Mouse (Mus musculus): ENCODE data around the gene Smyd4. TPM values are rescaled to one million over a fixed set of nuclear protein-coding genes. Genes with fewer than 3 reads are reported as not detected.

The Smyd4 gene
- polyA plus RNA-seq (2012; rRNA removed), result 1.9 TPM in 2 replicates

DNA sequence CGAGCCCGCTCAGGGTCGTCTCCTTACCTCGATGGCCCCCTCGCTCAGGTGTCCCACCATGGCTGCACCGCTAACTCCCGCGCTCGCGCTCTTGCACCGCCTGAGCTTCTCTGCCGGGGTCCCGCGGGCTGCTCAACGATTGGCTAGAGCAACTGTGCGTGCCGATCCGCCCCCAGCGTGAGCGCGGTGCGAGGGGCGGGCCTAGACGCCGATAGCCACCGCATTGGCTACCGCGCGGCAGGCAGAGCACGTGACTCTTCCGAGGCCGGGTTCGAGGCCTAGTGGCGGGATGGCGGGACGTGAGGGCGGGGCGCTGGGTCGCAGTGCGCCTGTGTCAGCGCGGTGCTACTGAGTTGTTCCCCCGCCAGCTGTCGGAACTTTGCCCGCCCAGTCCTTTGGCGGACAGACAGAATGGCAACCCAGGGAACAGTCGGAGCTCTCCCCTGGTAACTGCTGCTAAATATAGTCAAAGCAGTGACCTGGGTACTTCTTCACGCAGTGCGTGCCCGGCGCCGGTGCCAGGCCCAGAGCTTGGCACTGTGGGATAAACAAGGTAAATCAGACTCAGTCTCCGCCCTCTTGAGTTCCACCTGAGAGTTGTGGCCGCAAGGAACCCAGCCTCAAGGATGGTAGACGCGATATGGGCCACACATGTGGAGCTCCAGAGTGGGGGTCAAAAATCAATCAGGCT is at the start of gene Smyd4, which contains the start of gene Rpa1:
Smyd4 (plus strand) TSS at position 235 of the 691 bp plus-strand sequence.
Rpa1 (minus strand) TSS at position 126 of the 691 bp plus-strand sequence.

DNA sequence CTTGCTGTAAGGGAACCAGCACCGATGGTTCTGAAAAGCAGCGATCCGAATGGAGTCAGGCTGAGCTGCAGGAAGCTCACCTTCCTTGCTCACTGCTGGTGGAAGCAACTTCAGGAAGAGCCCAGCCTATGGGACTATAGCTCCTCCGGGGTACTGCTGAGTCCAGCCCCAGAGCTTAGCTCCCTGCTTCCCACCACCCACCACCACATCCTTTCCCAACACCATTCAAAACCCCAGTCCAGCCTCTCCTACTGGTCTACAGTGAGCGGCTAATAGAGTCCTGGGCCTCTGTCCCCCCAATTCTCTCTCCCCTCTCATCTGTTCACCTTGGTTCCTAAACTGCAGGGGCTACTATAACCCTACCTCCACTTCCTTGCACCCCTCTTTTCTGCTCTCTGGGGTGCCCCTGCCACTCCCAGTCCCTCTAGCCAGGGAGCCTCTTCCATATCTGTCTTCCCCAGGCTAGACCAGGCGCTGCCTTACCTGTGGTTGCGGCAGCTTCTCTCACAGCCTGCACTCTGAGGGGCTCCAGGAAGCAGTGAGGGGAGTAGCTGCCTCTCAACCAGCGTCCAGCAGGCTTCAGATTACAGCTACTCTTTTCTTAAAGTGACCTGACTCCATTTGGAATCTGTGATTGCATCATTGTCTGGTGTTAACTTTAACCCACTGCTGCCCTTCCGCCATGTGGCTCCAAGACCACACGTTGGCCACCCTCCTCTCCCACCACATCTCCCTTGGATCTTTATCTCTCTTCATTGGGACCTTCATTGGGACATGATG is 74.0 kb downstream of the Smyd4 start, which contains the start of gene Serpinf1:
Serpinf1 (minus strand) TSS at position 689 of the 780 bp plus-strand sequence.

DNA sequence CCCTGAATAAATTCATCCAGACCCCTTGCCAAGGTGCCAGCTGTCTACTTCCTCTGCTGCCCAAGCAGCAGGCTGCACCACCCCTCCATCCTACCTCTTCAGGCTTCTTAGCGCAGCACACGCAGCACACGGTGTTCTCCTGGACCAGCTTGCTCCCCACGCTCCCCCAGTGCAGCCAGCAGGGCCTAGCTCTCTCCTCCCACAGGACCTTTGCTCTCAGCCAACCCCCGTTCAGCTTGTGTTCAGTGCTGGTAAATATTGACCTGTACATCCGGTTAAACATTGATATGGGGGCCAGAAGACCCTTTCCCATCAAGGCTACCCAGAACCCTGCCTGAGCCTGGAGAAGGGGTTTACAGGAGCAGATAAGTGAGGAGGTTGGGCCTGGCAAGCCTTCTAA is 91.1 kb downstream of the Smyd4 start, which contains the start of gene Serpinf2:
Serpinf2 (minus strand) TSS at position 229 of the 400 bp plus-strand sequence.

DNA sequence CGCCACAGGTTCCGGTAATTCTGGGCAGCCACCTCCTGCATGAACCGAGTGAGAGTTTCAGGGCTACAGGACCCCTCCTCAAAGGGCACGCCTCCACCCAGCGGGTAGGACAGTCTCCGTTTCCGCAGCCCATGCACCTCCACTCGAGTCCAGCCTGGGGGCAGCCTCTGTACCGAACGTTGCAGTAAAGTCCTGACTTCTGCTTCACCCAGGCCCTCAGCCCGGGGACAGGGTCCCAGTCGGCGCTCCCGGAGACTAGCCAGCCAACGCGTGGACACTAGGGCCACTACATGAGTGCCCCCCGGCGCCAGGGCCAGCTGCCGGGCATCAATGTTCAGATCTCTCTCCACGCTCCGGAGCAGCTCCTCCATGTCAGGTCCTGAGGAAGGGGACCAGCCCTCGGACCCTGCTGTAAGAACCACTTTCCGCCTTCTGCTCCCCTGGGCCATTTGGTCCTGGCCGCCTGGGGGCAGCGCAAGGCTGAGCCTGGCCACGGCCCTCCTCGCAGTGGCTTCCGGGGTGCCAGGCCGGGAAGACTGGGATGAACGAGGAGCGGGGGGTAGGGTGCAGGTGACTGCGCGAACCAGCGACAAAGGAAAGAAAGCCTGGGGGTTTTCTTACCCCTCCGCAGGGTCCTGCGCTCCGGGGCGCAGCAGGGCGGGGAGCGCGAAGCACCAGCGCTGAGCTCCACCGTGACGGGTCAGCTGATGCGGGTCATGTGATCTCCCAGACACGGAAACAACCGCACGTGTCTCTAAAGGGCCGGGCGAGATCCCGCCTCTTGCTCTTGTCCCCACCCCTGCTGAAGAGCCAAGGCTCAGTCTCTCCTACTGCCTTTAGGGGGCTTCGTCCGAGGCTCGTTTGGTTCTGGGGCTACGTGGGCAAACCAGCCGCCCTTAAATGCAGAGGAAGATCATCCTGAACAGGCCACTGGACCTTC is 106.0 kb downstream of the Smyd4 start, which contains the start of gene Wdr81:
Wdr81 (minus strand) TSS at position 727 of the 940 bp plus-strand sequence.

Other genes with a start within 250 kb of the Smyd4 start
- gene Hic1, start 178.9 kb upstream of the Smyd4 start, polyA plus RNA-seq (2012; rRNA removed), result 1.6 TPM in 2 replicates
- gene Ovca2, start 169.6 kb upstream of the Smyd4 start, polyA plus RNA-seq (2012; rRNA removed), result 6.9 and 8.4 TPM in 2 replicates
- 10.3 and 10.8 TPM in 2 replicates for gene Dph1, start 157.2 kb upstream of the Smyd4 start, polyA plus RNA-seq (2012; rRNA removed)
- 0.87 and 0.93 TPM in 2 replicates for gene Rtn4rl1, start 154.7 kb upstream of the Smyd4 start, polyA plus RNA-seq (2012; rRNA removed)
- gene Rpa1, start 109 bp upstream of the Smyd4 start, polyA plus RNA-seq (2012; rRNA removed), result 29.0 and 30.1 TPM in 2 replicates
- gene Serpinf1, start 74.3 kb downstream of the Smyd4 start, polyA plus RNA-seq (2012; rRNA removed), result 258 and 287 TPM in 2 replicates
- 893 and 902 TPM in 2 replicates for gene Serpinf2, start 91.2 kb downstream of the Smyd4 start, polyA plus RNA-seq (2012; rRNA removed)
- 10.1 and 11.8 TPM in 2 replicates for gene Wdr81, start 106.3 kb downstream of the Smyd4 start, polyA plus RNA-seq (2012; rRNA removed)
- gene Tlcd2, start 113.3 kb downstream of the Smyd4 start, polyA plus RNA-seq (2012; rRNA removed), result 11.5 and 18.6 TPM in 2 replicates
- 27.8 and 32.4 TPM in 2 replicates for gene Prpf8, start 138.4 kb downstream of the Smyd4 start, polyA plus RNA-seq (2012; rRNA removed)
- 8.7 and 9.7 TPM in 2 replicates for gene Rilp, start 161.7 kb downstream of the Smyd4 start, polyA plus RNA-seq (2012; rRNA removed)
- gene Scarf1, start 165.1 kb downstream of the Smyd4 start, polyA plus RNA-seq (2012; rRNA removed), result 4.7 and 4.8 TPM in 2 replicates
- 3.7 and 4.3 TPM in 2 replicates for gene Slc43a2, start 183.3 kb downstream of the Smyd4 start, polyA plus RNA-seq (2012; rRNA removed)
- 31.1 and 31.4 TPM in 2 replicates for gene Pitpna, start 239.7 kb downstream of the Smyd4 start, polyA plus RNA-seq (2012; rRNA removed)

All from liver, embryonic 18 days (tissue).